Mouse (Mus musculus) hindbrain, embryonic 13.5 days (tissue): ENCODE results near the gene Jak2. TPM values are rescaled to one million over a fixed set of nuclear protein-coding genes. Genes with fewer than 3 reads are reported as not detected.

Source experiments
- ATAC-seq: fragments of 200-750 bp; cut with Nextera tagmentation; 2 replicates; pipeline ENCODE4 v1.8.0; 2017; ENCODE audit warnings: moderate TSS enrichment; ENCODE audit not compliant: low FRiP score
- H3K27ac ChIP-seq: fragments of 300-500 bp; sonication (generic); 2 replicates; pipeline ENCODE4 v1.5.1; 2015; ENCODE audit warnings: inconsistent platforms, mild to moderate bottlenecking, moderate library complexity
- H3K27me3 ChIP-seq: fragments of 300-500 bp; sonication (generic); 2 replicates; pipeline ENCODE4 v1.6.1; 2015; ENCODE audit warnings: mild to moderate bottlenecking, inconsistent platforms
- H3K36me3 ChIP-seq: fragments of 300-500 bp; sonication (generic); 2 replicates; pipeline ENCODE4 v1.6.1; 2015; ENCODE audit warnings: mild to moderate bottlenecking, inconsistent platforms
- H3K4me1 ChIP-seq: fragments of 300-500 bp; sonication (generic); replicated peaks from 2 replicates; pipeline ENCODE4 v1.6.1; 2015; ENCODE audit warnings: inconsistent platforms
- H3K4me2 ChIP-seq: fragments of 300-500 bp; sonication (generic); 2 replicates; pipeline ENCODE4 v1.6.1; 2015; ENCODE audit warnings: inconsistent platforms, mild to moderate bottlenecking, moderate library complexity
- H3K4me3 ChIP-seq: fragments of 300-500 bp; sonication (generic); 2 replicates; pipeline ENCODE4 v1.5.1; 2015; ENCODE audit warnings: mild to moderate bottlenecking, inconsistent platforms
- H3K9ac ChIP-seq: fragments of 300-500 bp; sonication (generic); 2 replicates; pipeline ENCODE4 v1.6.1; 2015; ENCODE audit warnings: mild to moderate bottlenecking, inconsistent platforms
- H3K9me3 ChIP-seq: fragments of 300-500 bp; sonication (generic); 2 replicates; pipeline ENCODE4 v1.6.1; 2016; ENCODE audit warnings: inconsistent platforms
- WGBS: fragments of 180-500 bp; shearing (Covaris S2); methylation state at CpG from one replicate; pipeline ENCODE4 v1.1.7; 2015; 5-methylcytosine and 5-hydroxymethylcytosine counted together
- polyA plus RNA-seq: library from polyadenylated mRNA; unstranded; fragments of >200 nt; fragmentation: Nextera tagmentation; extraction: Ambion mirVana; gene quantifications from 2 replicates; pipeline ENCODE4 v1.2.1, GENCODE M21; 2015

Gene Jak2
- polyA plus RNA-seq, 1 experiment from 2014 or later, result 12.3 TPM

GRCm38 (mm10) chr19:29255327-29256027, 3.8 kb downstream of the Jak2 start:
- peaks cover 34% of the 10 kb centered on the region for H3K4me1 ChIP-seq
- ATAC-seq, result no peak
- H3K4me3 ChIP-seq, result no peak overlapping the region; the same call in 1 of the 2 replicates
- no peaks in the 10 kb centered on the region for H3K9me3 ChIP-seq
- H3K27me3 ChIP-seq, result no peaks in the 10 kb centered on the region
- peak overlapping the region; percentile 84 for H3K4me2 ChIP-seq
- 79% methylated on average over 7 of the region's 7 CpGs for WGBS
- H3K9ac ChIP-seq, result no peak overlapping the region
- H3K27ac ChIP-seq, result peak overlapping the region; percentile 44; the same call in 1 of the 2 replicates
- no peaks in the 10 kb centered on the region for H3K36me3 ChIP-seq

GRCm38 (mm10) chr19:29261638-29262037, 10.0 kb downstream of the Jak2 start:
- peaks cover 6% of the 10 kb centered on the region for H3K36me3 ChIP-seq
- ATAC-seq, result no peak
- no peaks in the 10 kb centered on the region for H3K9me3 ChIP-seq
- H3K4me2 ChIP-seq, result no peak overlapping the region
- H3K4me1 ChIP-seq, result peaks cover 9% of the 10 kb centered on the region; the same call in 1 of the 2 replicates
- H3K27ac ChIP-seq, result no peak overlapping the region
- no peaks in the 10 kb centered on the region for H3K27me3 ChIP-seq
- H3K4me3 ChIP-seq, result no peak overlapping the region
- WGBS, result 77% methylated on average over 9 of the region's 9 CpGs
- H3K9ac ChIP-seq, result no peak overlapping the region

- no peaks in the 10 kb centered on the region for H3K9me3 ChIP-seq
- no peak for ATAC-seq
- H3K4me1 ChIP-seq, result peaks cover 9% of the 10 kb centered on the region
- 88% methylated on average over 1 of the region's 1 CpGs for WGBS
- H3K36me3 ChIP-seq, result peaks cover 6% of the 10 kb centered on the region
- H3K9ac ChIP-seq, result no peak overlapping the region
- no peak overlapping the region for H3K4me2 ChIP-seq
- H3K27ac ChIP-seq, result no peak overlapping the region
- H3K4me3 ChIP-seq, result no peak overlapping the region
- no peaks in the 10 kb centered on the region for H3K27me3 ChIP-seq
Measured at GRCm38 (mm10) chr19:29263492-29263891, 11.9 kb downstream of the Jak2 start.

GRCm38 (mm10) chr19:29265538-29265937, 13.9 kb downstream of the Jak2 start:
- Histone ChIP-seq H3K9me3 (no peaks in the 10 kb centered on the region), H3K27ac (peak overlapping the region; percentile 45), H3K4me2 (0 out of 2 replicates have a peak overlapping the region, but pooled peaks have one; percentile 15), H3K36me3 (peaks cover 6% of the 10 kb centered on the region), H3K9ac (no peak overlapping the region), H3K4me1 (peaks cover 15% of the 10 kb centered on the region), H3K4me3 (no peak overlapping the region), H3K27me3 (no peaks in the 10 kb centered on the region)
- 39% methylated on average over 5 of the region's 5 CpGs for WGBS
- ATAC-seq, result no peak

DNA sequence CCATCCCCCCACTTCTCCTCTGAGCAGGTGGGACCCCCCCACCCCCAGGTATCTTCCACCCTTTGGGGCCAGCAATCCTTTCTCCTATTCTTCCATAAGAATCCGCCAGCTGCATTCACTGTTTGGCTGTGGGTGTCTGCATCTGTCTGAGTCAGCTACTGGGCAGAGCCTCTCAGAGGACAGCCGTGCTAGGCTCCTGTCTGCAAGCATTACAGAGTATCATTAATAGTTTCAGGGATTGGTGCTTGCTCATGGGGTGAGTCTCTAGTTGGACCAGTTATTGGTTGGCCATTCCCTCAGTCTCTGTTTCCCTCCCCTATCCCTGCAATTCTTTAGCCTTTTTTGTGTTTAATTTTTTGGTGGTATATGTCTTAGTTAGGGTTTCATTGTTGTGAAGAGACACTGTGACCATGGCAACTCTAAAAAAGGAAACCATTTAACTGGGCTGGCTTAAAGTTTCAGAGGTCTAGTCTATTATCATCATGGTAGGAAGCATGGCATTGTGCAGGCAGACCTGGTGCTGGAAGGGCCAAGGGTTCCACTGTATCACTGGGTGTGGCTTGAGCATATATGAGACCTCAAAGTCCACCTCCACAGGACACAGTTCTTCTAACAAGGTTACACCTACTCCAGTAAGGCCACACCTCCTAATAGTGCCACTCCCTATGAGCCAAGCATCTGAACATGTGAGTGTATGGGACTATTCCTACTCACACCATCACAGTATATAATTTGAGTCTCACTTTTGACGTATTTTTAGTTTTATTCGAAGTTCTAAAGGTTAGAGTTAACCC, 15.6 kb downstream of the Jak2 start:
- Histone ChIP-seq H3K27me3 (no peaks in the 10 kb centered on the region), H3K27ac (no peak overlapping the region), H3K4me1 (peaks cover 15% of the 10 kb centered on the region), H3K36me3 (peaks cover 5% of the 10 kb centered on the region), H3K4me2 (no peak overlapping the region), H3K4me3 (no peak overlapping the region), H3K9me3 (no peaks in the 10 kb centered on the region), H3K9ac (no peak overlapping the region)
- WGBS, result 76% methylated on average over 4 of the region's 4 CpGs
- ATAC-seq, result no peak; the same call in 1 of the 2 replicates

DNA sequence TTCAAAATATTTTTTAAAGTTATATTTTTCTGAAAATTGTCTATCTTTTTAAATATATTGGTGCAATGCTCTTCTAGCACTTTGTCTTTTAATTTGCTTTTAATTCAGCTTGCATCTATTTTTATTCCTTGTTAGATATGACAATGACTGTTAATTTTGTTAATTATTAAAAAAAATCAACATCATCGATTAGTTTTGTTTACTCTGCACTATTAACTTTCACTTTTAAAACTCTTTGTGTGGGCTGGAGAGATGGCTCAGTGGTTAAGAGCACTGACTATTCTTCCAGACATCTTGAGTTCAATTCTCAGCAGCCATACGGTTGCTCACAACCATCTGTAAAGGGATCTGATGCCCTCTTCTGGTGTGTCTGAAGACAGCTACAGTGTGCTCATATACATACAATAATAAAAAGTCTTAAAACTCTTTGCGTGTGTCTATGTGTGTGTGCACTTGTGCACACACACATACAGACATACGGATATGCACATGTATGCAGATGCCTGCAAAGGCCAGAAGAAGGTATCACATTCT, 17.2 kb downstream of the Jak2 start:
- Histone ChIP-seq H3K4me3 (no peak overlapping the region), H3K9ac (no peak overlapping the region), H3K9me3 (no peaks in the 10 kb centered on the region), H3K27me3 (no peaks in the 10 kb centered on the region), H3K27ac (no peak overlapping the region), H3K4me1 (peaks cover 15% of the 10 kb centered on the region), H3K36me3 (peaks cover 4% of the 10 kb centered on the region), H3K4me2 (no peak overlapping the region)
- ATAC-seq, result no peak
- WGBS, result 89% methylated on average over 4 of the region's 4 CpGs

DNA sequence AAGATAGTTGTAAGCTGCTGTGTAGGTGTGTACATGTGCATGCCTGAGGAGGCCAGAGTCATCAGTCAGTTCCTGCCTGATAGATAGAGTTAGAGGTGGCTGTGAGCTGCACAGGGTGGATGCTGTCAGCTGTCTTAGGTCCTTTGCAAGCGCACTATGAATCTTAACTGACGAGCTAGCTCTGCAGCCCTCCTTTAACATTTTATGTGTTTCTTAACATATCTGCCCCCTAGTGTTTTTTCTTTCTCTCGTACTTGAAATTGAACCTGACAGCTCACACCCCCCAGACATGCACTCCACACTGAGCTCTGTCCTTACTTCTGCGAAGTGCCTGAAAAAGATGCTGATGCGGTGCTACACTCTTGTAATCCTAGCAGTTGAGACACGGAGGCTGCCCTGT, 18.6 kb downstream of the Jak2 start:
- H3K36me3 ChIP-seq, result peaks cover 4% of the 10 kb centered on the region
- 54% methylated on average over 6 of the region's 6 CpGs for WGBS
- no peak overlapping the region for H3K4me3 ChIP-seq
- H3K4me2 ChIP-seq, result no peak overlapping the region
- H3K4me1 ChIP-seq, result peaks cover 13% of the 10 kb centered on the region
- H3K27me3 ChIP-seq, result no peaks in the 10 kb centered on the region
- H3K27ac ChIP-seq, result no peak overlapping the region
- peak overlapping the region; percentile 19; the same call in 1 of the 2 replicates for H3K9ac ChIP-seq
- ATAC-seq, result no peak
- H3K9me3 ChIP-seq, result no peaks in the 10 kb centered on the region

GRCm38 (mm10) chr19:29271147-29271578, 19.5 kb downstream of the Jak2 start:
- H3K9ac ChIP-seq, result no peak overlapping the region
- WGBS, result 83% methylated on average over 12 of the region's 12 CpGs
- ATAC-seq, result no peak
- H3K4me1 ChIP-seq, result peaks cover 6% of the 10 kb centered on the region
- no peak overlapping the region for H3K4me3 ChIP-seq
- no peaks in the 10 kb centered on the region for H3K9me3 ChIP-seq
- no peaks in the 10 kb centered on the region for H3K27me3 ChIP-seq
- H3K4me2 ChIP-seq, result no peak overlapping the region
- no peak overlapping the region for H3K27ac ChIP-seq
- peaks cover 10% of the 10 kb centered on the region for H3K36me3 ChIP-seq

DNA sequence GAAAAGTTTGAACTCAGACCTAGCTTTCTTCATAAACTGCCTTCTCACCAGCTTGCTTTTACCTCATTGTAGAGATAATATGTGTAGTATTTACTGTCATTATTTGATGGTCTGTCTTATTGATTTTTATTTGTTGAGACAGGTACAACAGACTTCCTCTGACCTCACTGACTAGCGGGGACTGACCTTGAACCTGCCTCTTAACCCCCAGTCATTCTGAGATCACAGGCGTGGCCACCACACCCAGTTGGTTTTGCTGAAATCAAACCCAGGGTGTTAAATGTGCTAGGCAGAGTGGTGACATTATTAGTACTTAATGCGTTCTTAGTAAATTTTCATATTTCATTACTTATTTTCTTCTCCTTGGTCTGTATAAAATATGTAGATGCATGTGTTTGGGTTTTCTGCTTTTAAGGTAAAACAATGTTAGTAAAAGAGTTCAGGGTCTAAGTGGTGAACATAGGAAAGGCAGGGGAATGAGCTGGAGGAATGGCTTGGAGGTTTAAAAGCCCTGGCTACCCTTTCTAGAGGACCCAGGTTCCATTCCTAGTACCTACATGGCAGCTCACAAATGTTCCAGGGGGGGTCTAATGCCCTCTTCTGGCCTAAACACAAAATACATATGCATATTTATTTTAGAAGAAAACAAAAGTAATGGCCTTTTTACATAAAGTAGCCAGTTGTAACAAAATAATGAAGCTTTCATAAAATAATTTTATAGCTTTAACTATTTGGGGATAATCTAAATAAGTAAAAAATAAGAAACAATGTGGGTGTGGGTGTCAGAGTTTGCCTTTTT, 20.6 kb downstream of the Jak2 start:
- WGBS, result 86% methylated on average over 3 of the region's 3 CpGs
- Histone ChIP-seq H3K9ac (no peak overlapping the region), H3K36me3 (peaks cover 18% of the 10 kb centered on the region), H3K4me1 (peaks cover 6% of the 10 kb centered on the region), H3K4me3 (no peak overlapping the region), H3K9me3 (no peaks in the 10 kb centered on the region), H3K4me2 (no peak overlapping the region), H3K27me3 (no peaks in the 10 kb centered on the region), H3K27ac (no peak overlapping the region)
- ATAC-seq, result no peak

DNA sequence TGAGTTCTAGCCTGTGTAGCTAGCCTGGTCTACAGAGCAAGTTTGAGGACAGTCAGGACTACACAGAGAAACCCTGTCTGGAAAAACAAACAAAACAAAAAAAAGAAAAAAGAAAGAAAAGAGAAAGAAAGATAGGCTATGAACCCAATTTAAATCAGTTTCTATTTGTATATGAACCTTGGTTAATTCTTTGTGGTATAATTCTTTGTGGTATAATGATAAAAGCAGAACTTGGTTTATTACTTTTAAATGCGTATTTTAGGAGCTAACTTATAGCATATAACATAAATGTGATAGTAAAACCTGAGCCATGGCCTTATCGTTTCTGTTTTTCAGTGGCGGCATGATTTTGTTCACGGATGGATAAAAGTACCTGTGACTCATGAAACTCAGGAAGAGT, 24.8 kb downstream of the Jak2 start:
- peaks cover 34% of the 10 kb centered on the region for H3K36me3 ChIP-seq
- no peak for ATAC-seq
- H3K4me3 ChIP-seq, result no peak overlapping the region
- no peak overlapping the region for H3K27ac ChIP-seq
- no peaks in the 10 kb centered on the region for H3K27me3 ChIP-seq
- H3K9ac ChIP-seq, result no peak overlapping the region
- no peaks in the 10 kb centered on the region for H3K4me1 ChIP-seq
- H3K4me2 ChIP-seq, result no peak overlapping the region
- WGBS, result 97% methylated on average over 4 of the region's 4 CpGs
- H3K9me3 ChIP-seq, result no peaks in the 10 kb centered on the region

GRCm38 (mm10) chr19:29278944-29279587, 27.4 kb downstream of the Jak2 start:
- H3K4me2 ChIP-seq, result no peak overlapping the region
- no peak for ATAC-seq
- no peaks in the 10 kb centered on the region for H3K9me3 ChIP-seq
- no peak overlapping the region for H3K4me3 ChIP-seq
- H3K27ac ChIP-seq, result no peak overlapping the region
- no peaks in the 10 kb centered on the region for H3K27me3 ChIP-seq
- no peaks in the 10 kb centered on the region for H3K4me1 ChIP-seq
- WGBS, result 85% methylated on average over 6 of the region's 6 CpGs
- H3K36me3 ChIP-seq, result peaks cover 41% of the 10 kb centered on the region
- no peak overlapping the region for H3K9ac ChIP-seq
